Mouse (Mus musculus): ENCODE data around the gene Armh4.
"Not testable (repeated sequence)": the region's sequence is repeated elsewhere in the genome, so short reads cannot be mapped to it uniquely, and the experiment has no call there.

Gene Armh4

DNA sequence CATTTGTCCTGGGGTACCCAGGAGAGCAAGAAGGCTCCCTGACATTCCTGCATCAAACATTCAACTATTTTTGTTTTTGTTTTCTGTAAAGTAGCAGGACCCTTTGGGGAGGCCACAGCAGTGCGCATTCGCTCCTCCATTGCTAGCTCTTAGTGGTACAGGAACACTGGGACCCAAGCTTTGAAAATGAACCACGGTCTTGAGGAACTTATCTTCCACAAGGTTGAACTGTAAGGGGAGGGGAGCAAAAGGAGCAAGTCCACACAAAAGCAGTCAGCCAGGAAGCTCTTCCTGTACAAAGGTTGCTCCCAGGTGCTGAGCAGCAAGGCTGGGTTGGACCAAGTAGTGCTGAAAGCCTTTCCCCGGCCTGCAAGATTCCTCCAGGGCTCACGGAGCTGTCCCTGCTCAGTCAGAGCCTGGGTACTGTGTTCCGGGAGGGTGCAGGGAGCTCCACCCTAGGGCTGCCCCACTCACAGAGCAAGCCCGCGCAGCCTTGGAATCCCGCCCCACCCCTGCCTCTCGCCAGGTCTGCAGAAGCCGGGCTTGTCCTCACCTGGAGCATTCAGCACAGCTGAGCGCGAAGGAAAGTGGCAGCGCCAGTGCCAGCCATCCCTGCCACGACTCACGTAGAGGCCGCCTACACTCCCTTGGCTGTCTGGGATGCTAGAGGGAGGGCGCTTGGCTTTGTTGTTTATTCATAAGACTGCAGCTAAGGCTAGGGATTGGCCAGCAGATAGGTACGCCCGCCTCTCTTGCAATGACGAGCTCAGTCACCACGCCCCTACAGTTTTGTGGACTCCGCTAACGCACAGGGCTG is at the start of gene Armh4:
Gene Armh4 (minus strand): TSS at position 669 of the 817 bp plus-strand sequence.
- DNase-seq (ENCODE audit: low spot score), result peak; percentile 83

DNA sequence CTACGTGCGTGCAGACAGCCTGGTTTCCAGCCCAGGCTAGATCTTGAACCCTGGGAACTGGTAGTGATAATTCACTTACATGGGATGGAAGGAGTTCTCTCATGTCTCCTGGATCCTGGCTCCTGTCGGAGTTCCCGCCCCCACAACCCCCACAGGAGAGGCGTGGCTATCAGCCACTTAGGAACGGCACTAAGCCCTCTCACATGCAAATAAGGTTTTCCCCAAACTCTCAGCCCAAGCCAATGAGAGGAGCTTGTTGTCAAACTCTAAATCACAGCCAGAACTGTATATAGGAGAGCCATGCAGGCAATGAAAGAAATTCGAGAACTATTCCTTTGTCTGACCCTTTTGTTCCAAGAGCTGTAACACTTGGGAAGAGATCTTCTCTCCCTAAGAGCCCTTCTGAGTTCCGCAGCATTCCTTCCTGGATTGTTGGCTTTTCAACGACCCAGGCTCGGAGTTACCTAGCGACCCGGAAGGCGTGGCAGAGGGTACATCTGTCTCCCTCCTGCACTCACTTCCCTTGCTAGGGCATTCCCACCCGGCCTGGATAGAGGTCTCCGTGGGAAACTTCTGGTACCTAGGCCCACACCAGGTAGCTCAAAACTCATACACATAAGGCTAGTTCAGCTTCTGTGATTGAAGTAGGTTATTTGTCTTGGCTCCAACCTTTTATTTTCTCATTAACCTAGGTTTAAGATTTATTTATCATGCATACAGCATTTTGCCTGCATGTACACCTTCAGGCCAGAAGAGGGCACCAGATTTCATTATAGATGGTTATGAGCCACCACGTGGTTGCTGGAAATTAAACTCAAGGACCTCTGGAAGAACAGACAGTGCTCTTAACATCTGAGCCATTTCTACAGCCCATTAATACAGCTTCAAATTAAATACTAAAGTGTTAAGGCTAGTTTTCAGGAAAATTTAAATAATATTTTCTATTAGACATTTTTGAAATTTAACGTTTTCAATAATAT is 46.3 kb upstream of the Armh4 start:
- DNase-seq (ENCODE audit: low spot score), result no peak

DNA sequence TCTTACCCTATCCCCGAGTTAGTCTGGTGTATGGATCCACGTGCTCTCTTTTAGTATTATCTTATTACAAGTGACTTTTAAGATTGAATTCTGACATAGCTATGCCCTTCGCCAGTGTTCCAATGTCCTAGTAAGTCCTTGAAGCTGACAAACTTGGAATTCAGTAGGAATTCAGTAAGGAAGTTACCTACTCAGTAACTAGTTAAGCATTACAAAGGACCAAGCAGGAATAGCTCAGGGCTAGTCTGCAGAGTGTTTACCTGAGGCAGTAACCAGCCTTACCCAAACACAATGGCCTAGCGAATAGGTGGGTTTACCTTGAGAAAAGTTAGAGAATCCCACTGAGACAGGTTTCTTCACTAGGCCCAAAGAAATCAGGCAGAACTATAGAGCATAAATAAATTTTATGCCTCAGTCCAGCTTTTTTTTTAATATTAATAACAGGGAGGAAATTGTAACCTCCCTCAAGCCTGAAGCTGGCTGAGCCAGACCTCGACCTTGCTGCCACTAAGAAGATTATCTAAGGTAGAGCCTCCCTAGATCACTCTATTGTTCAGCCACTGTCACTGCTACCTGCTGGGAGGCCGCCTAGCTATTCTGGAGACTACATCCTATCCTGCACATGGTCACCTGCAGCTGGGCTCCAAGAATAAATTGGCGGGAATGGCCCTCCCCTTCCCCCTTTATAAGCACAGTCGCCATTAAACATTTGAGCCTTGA is 36.7 kb upstream of the Armh4 start:
- not testable (repeated sequence) for DNase-seq (ENCODE audit: low spot score)

DNA sequence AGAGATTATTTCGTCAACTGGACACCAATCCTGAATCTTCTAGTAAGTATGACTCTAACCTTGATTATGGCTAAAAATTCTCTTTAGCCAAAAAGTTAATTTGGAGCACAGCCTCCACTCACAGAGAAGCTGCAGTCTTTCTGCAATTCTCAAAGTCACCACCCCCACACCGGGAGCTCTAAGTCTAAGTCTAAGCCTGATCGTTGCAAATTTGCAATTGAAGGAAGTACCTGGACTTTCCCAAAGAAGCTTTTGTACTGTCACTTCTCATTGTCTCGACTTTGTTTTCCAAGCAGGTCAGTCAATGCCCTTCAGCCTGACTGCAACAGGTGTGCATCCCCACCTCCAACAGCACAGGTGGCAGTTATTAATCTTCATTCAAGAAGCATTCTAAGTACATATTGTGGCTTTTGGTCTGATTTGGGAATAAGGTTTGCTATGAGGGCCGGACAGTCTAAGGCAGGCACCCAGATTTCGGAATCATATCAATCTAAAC is 35.6 kb upstream of the Armh4 start:
- not testable (repeated sequence) for DNase-seq (ENCODE audit: low spot score)

- not testable (repeated sequence) for DNase-seq (ENCODE audit: low spot score)
Measured at GRCm38 (mm10) chr14:49812966-49813365, 29.8 kb upstream of the Armh4 start.

- not testable (repeated sequence) for DNase-seq (ENCODE audit: low spot score)
Measured at GRCm38 (mm10) chr14:49805051-49805450, 21.9 kb upstream of the Armh4 start.

- DNase-seq (ENCODE audit: low spot score), result peak; percentile 28
Measured at GRCm38 (mm10) chr14:49801444-49801843, 18.3 kb upstream of the Armh4 start.

GRCm38 (mm10) chr14:49793948-49794347 is 10.8 kb upstream of the Armh4 start:
- DNase-seq (ENCODE audit: low spot score), result no peak

DNA sequence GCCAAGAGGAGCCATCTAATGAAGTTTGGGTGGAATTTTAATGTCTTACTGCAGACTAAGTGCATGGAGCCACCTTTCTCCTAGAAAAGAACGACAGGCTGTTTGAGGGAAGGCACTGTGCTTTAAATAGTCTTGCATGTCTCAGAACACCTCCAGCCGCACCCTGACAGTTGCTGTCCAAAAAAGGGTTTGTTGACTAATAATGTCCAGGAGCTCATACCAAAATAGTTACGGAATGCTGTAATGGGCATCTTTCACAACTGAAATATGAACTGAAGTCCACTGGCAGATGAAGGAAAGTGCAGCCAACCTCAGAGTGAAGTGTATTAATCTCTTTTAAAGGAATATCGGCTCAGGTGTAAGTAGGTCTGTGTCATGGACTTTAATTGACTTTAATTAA is 7.4 kb upstream of the Armh4 start:
- no peak for DNase-seq (ENCODE audit: low spot score)

DNA sequence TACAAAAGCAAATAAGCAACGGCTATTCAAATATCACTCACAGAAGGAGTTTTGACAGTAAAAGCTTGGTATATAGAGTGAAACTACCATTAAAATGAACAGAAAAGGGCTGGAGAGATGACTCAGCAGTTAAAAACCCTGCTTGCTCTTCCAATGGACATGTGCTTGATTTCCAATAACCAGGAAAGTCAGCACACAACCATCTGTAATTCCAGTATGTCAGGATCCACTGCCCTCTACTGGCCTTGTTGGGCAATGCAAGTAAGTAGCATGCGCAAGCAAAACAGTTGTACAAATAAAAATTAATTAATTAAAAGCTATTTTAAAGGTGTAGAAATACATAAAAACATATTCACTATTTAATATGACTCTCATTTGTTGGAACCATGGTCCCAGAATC is 2.6 kb upstream of the Armh4 start:
- peak; percentile 61 for DNase-seq (ENCODE audit: low spot score)

DNA sequence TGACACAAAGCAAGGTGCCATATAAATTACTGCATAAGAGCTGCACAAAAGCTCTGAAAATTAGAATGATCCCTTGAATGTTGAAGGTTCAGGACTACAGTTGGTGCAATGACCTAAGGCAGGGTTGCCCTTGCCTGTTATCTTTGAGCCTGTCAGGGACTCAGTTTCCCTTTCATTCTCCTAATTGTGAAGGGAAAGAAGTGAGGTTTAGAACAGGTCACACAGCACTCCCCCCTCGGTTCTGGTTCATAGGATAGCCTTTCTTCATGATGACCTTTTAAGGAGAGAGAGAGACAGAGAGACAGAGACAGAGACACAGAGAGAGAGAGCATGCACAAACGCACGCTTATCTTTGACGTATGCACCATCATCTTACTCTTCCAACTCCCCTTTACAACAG is 683 bp upstream of the Armh4 start:
- no peak for DNase-seq (ENCODE audit: low spot score)

GRCm38 (mm10) chr14:49780416-49780815 is 2.8 kb downstream of the Armh4 start:
- DNase-seq (ENCODE audit: low spot score), result no peak

DNA sequence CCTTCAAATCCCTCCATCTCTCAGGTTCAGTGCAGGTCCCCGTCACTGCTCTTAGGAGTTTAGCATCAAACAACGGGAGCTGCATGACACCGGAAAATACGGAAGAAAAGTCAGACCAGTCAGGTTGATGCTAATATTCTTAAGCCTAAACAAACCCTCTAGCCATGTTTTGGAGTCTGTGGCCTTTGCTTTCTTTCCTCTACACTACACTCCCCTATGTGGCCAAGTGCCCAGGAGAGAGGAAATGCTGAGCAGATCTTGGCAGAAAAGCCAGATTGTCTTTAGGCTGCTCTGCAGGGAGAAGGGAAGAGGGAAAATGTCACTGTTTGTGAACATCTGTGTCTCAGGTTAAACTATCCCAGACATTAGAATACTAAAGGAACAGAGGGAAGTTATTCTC is 5.6 kb downstream of the Armh4 start:
- not testable (repeated sequence) for DNase-seq (ENCODE audit: low spot score)

GRCm38 (mm10) chr14:49771746-49772145 is 11.4 kb downstream of the Armh4 start:
- no peak for DNase-seq (ENCODE audit: low spot score)

GRCm38 (mm10) chr14:49766601-49767000 is 16.6 kb downstream of the Armh4 start:
- no peak for DNase-seq (ENCODE audit: low spot score)

DNA sequence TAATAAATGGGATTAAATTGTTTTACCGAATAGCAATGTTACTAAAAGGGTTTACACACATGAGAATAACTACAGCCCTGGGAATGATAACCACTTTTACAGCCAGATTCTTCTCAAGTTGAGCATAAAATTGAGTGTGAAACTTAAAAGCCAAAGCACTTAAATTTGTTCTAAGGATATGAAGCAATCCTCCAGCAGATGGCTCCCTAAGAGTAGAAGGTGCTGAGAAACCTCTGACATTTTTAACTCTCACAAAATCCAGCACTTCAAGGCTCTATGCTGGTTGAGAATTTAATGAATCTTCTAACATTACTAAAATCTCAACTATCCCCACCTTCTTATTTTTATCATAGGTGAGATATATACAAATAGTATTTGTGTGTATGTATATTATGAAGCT is 27.3 kb downstream of the Armh4 start:
- DNase-seq (ENCODE audit: low spot score), result peak; percentile 15

GRCm38 (mm10) chr14:49752614-49753013 is 30.6 kb downstream of the Armh4 start:
- DNase-seq (ENCODE audit: low spot score), result no peak

- no peak for DNase-seq (ENCODE audit: low spot score)
Measured at GRCm38 (mm10) chr14:49745874-49746273, 37.3 kb downstream of the Armh4 start.

- DNase-seq (ENCODE audit: low spot score), result no peak
Measured at GRCm38 (mm10) chr14:49743946-49744526, 39.1 kb downstream of the Armh4 start.

GRCm38 (mm10) chr14:49739328-49739727 is 43.9 kb downstream of the Armh4 start:
- no peak for DNase-seq (ENCODE audit: low spot score)

- no peak for DNase-seq (ENCODE audit: low spot score)
Measured at GRCm38 (mm10) chr14:49738441-49739088, 44.6 kb downstream of the Armh4 start.
